Mouse (Mus musculus) forebrain, embryonic 13.5 days (tissue): ENCODE measurements around the gene Gm20388. TPM values are rescaled to one million over a fixed set of nuclear protein-coding genes. Genes with fewer than 3 reads are reported as not detected.
"Not testable (repeated sequence)": the region's sequence is repeated elsewhere in the genome, so short reads cannot be mapped to it uniquely, and the experiment has no call there.

Experiments used
- ATAC-seq: fragments of 200-750 bp; cut with Nextera tagmentation; 2 replicates; pipeline ENCODE4 v1.8.0; 2017
- H3K27ac ChIP-seq: fragments of 300-500 bp; sonication (generic); 2 replicates; pipeline ENCODE4 v1.5.1; 2015; ENCODE audit warnings: inconsistent platforms, mild to moderate bottlenecking, moderate library complexity
- H3K27me3 ChIP-seq: fragments of 300-500 bp; sonication (generic); 2 replicates; pipeline ENCODE4 v1.6.1; 2015; ENCODE audit warnings: mild to moderate bottlenecking, inconsistent platforms
- H3K36me3 ChIP-seq: fragments of 300-500 bp; sonication (generic); 2 replicates; pipeline ENCODE4 v1.6.1; 2015; ENCODE audit warnings: mild to moderate bottlenecking, inconsistent platforms; ENCODE audit not compliant: poor library complexity, severe bottlenecking
- H3K4me1 ChIP-seq: fragments of 300-500 bp; sonication (generic); 2 replicates; pipeline ENCODE4 v1.6.1; 2015; ENCODE audit warnings: inconsistent platforms
- H3K4me2 ChIP-seq: fragments of 300-500 bp; sonication (generic); 2 replicates; pipeline ENCODE4 v1.6.1; 2015; ENCODE audit warnings: inconsistent platforms, mild to moderate bottlenecking, moderate library complexity
- H3K4me3 ChIP-seq: fragments of 300-500 bp; sonication (generic); 2 replicates; pipeline ENCODE4 v1.5.1; 2015; ENCODE audit warnings: mild to moderate bottlenecking, inconsistent platforms
- H3K9ac ChIP-seq: fragments of 300-500 bp; sonication (generic); 2 replicates; pipeline ENCODE4 v1.6.1; 2015; ENCODE audit warnings: mild to moderate bottlenecking, inconsistent platforms
- H3K9me3 ChIP-seq: fragments of 300-500 bp; sonication (generic); replicated peaks from 2 replicates; pipeline ENCODE4 v1.6.1; 2016; ENCODE audit warnings: inconsistent platforms
- WGBS: fragments of 180-500 bp; shearing (Covaris S2); methylation state at CpG from one replicate; pipeline ENCODE4 v1.1.7; 2015; 5-methylcytosine and 5-hydroxymethylcytosine counted together
- polyA plus RNA-seq: library from polyadenylated mRNA; unstranded; fragments of >200 nt; fragmentation: Nextera tagmentation; extraction: Ambion mirVana; gene quantifications from 2 replicates; pipeline ENCODE4 v1.2.1, GENCODE M21; 2015

Gm20388 gene
- polyA plus RNA-seq, 1 experiment from 2014 or later: 5.6 TPM

DNA sequence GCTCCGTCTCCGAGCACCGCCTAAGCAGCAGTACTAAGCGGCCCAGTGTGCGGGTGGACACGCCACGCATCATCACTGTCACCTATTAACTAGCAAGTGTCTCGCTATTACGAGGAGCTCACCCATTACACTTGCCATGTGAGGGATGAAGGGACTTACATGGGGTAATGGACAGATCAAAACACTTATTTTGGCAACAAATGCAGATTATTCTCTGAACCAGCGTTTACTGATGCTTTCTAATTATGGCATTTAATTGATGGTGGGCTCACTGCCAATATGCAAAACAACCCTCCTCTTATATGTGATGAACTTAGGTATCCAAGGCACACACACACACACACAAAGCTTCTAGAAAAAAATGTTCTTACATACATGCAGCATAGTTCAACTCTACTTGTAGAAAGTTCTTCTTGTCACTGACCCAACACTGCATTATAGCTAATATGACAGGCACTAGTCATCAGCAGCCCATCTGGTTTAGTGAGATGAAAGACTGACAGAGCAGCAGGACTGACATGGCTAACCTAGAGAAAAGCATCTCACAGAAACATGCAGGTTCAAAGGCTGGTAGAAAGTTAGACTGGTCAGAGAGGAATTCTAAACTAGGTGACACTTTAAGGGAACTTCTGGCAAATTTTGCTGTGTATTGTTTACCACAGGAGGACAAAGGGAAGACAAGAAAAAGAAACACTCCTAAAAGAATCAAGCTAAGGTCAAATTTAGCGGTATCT is 3128.9 kb downstream of the Gm20388 start:
- ATAC-seq: no peak
- Histone ChIP-seq H3K27me3 (no peaks in the 10 kb centered on the region), H3K36me3 (0 out of 2 replicates have a peak, but pooled peaks cover 3% of the 10 kb centered on the region), H3K9ac (peak overlapping the region; percentile 99; the same call in 1 of the 2 replicates), H3K4me2 (peak overlapping the region; percentile 84), H3K27ac (peak overlapping the region; percentile 94), H3K9me3 (no peaks in the 10 kb centered on the region), H3K4me1 (peaks cover 60% of the 10 kb centered on the region), H3K4me3 (peak overlapping the region; percentile 98)
- WGBS: 14% methylated on average over 11 of the region's 11 CpGs

DNA sequence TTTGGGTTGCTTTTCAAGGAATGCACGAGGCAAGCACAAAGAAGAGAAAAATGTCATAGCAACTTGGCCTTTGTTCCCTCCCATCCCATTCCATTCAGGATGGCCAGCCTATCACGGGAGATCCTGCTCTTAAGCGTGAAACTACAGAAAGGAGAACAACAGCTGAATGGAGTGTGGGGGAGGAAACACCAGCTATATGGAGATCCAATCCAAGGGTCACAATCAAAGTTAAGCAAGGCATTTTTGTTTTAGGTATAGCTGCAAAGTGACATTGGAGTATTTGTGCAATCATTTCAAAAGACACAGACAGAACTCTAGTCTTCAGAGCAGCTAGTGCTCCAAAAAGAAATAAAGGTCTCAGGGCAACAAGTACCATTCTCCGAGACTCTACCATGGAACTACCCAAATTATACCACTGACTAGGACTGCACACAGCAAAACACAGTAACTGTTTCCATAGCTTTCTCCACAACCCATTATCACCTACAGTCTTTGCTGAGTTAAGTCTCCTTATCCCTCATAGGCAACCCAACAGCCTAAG is 3129.5 kb downstream of the Gm20388 start:
- WGBS: 5% methylated on average over 4 of the region's 4 CpGs
- no peak for ATAC-seq
- Histone ChIP-seq H3K9ac (peak overlapping the region; percentile 99), H3K9me3 (no peaks in the 10 kb centered on the region), H3K36me3 (0 out of 2 replicates have a peak, but pooled peaks cover 3% of the 10 kb centered on the region), H3K4me2 (peak overlapping the region; percentile 84), H3K4me3 (peak overlapping the region; percentile 98), H3K27me3 (no peaks in the 10 kb centered on the region), H3K4me1 (peaks cover 56% of the 10 kb centered on the region), H3K27ac (peak overlapping the region; percentile 94)

GRCm38 (mm10) chr8:123041008-123041773 is 3130.6 kb downstream of the Gm20388 start:
- H3K27me3 ChIP-seq: no peaks in the 10 kb centered on the region
- H3K4me1 ChIP-seq: peaks cover 50% of the 10 kb centered on the region
- peak overlapping the region; percentile 94 for H3K27ac ChIP-seq
- no peak for ATAC-seq
- peak overlapping the region; percentile 98 for H3K4me3 ChIP-seq
- under 1% methylated on average over 63 of the region's 71 CpGs for WGBS
- H3K4me2 ChIP-seq: peak overlapping the region; percentile 84
- H3K9me3 ChIP-seq: no peaks in the 10 kb centered on the region
- peak overlapping the region; percentile 99 for H3K9ac ChIP-seq
- H3K36me3 ChIP-seq: 0 out of 2 replicates have a peak, but pooled peaks cover 3% of the 10 kb centered on the region

DNA sequence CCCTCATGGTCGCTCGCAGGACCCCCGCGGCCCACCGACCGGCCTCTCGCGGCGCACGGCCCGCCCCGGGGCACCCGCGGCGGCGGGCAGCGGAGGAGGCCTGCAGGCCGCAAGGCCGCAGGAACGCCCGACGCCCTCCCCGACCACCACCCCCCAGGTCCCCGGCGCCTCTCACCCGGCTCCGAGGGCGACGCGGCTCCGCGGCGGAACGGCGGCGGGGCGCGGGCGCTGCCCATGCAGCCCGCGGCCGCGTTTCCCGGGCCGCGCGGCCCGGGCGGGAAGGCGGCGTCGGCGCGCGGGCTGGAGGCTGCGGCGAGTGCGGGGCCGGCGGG is 3131.1 kb downstream of the Gm20388 start:
- Histone ChIP-seq H3K27ac (peak overlapping the region; percentile 94), H3K27me3 (no peaks in the 10 kb centered on the region), H3K4me3 (peak overlapping the region; percentile 98), H3K9ac (peak overlapping the region; percentile 99), H3K36me3 (0 out of 2 replicates have a peak, but pooled peaks cover 3% of the 10 kb centered on the region), H3K4me2 (peak overlapping the region; percentile 84), H3K9me3 (no peaks in the 10 kb centered on the region), H3K4me1 (peaks cover 50% of the 10 kb centered on the region)
- no peak for ATAC-seq
- 1% methylated on average over 31 of the region's 60 CpGs for WGBS

- H3K4me2 ChIP-seq: peak within 1 kb of the TSS; percentile 84
- peaks cover 44% of the 10 kb centered on the region for H3K4me1 ChIP-seq
- H3K36me3 ChIP-seq: 0 out of 2 replicates have a peak, but pooled peaks cover 3% of the 10 kb centered on the region
- no peaks in the 10 kb centered on the region for H3K27me3 ChIP-seq
- under 1% methylated on average over 63 of the region's 91 CpGs for WGBS
- peak; percentile 97 for ATAC-seq
- no peaks in the 10 kb centered on the region for H3K9me3 ChIP-seq
- peak within 1 kb of the TSS; percentile 99 for H3K9ac ChIP-seq
- H3K4me3 ChIP-seq: peak within 1 kb of the TSS; percentile 98
- peak within 1 kb of the TSS; percentile 95 for H3K27ac ChIP-seq
These were observed 3131.7 kb downstream of the Gm20388 start, which contains the start of gene Ankrd11 for GRCm38 (mm10) chr8:123042158-123042973. TSS of gene Ankrd11 (minus strand) at chr8:123042277.

DNA sequence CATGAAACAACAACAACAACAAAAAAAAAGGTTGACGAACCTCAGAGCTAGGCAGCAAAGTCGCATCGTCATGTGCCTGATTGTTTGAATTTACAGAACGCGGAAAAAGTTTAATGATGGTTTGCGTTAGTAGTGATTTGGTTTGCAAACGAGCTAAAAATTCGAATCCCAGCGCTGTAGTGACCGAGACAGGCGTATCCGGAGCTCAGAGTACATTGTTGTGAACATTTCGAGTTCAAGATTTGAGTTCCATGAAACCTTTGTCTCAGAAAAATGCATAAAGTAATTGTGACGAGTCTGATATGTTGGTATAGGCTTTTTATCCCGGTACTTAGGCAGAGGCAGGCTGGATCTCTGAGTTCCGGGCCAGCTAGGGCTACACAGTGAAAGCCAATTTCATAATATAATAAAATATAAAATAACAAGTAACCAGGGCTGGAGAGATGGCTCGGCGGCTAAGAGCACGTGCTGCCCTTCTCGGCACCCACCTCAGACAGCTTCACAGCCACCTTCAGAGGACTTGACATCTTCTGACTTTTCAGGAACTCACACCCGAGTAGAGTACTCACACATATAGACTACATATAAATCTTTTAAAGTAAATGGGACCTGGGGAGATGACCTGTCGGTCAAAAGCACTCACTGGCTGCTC is 3132.5 kb downstream of the Gm20388 start:
- H3K27me3 ChIP-seq: no peaks in the 10 kb centered on the region
- 24% methylated on average over 22 of the region's 22 CpGs for WGBS
- H3K4me1 ChIP-seq: peaks cover 41% of the 10 kb centered on the region
- peak overlapping the region; percentile 89 for H3K9ac ChIP-seq
- H3K4me3 ChIP-seq: peak overlapping the region; percentile 98
- no peaks in the 10 kb centered on the region for H3K9me3 ChIP-seq
- peak overlapping the region; percentile 95 for H3K27ac ChIP-seq
- H3K36me3 ChIP-seq: 0 out of 2 replicates have a peak, but pooled peaks cover 3% of the 10 kb centered on the region
- ATAC-seq: no peak
- H3K4me2 ChIP-seq: peak overlapping the region; percentile 84

DNA sequence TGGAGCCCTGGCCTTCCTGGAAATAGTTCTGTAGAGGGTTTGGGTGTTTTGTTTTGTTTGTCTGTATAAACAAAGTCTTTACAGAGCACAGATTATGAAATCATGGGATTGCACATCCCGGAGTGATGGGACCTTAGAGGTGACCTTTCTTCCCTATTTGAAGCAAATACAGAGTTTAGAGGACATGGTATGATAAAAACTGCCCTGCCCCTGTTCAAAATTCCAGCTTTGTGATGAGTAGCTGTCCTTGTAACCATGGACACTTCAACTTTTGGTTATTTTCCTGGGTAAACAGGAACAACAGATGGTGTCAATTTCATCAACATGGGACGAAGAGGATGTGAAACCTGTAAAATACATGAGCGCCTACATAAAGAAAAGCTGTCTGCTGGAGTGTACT is 3133.3 kb downstream of the Gm20388 start:
- WGBS: 94% methylated on average over 3 of the region's 3 CpGs
- Histone ChIP-seq H3K9me3 (no peaks in the 10 kb centered on the region), H3K4me1 (peaks cover 34% of the 10 kb centered on the region), H3K27me3 (no peaks in the 10 kb centered on the region), H3K36me3 (0 out of 2 replicates have a peak, but pooled peaks cover 3% of the 10 kb centered on the region), H3K4me3 (peak overlapping the region; percentile 98; the same call in 1 of the 2 replicates), H3K4me2 (no peak overlapping the region), H3K9ac (no peak overlapping the region), H3K27ac (no peak overlapping the region)
- ATAC-seq: no peak

GRCm38 (mm10) chr8:123044743-123045425 is 3134.2 kb downstream of the Gm20388 start:
- not testable (repeated sequence) for H3K27me3 ChIP-seq, H3K36me3 ChIP-seq, H3K9ac ChIP-seq, H3K4me3 ChIP-seq, H3K27ac ChIP-seq, H3K9me3 ChIP-seq, ATAC-seq, H3K4me2 ChIP-seq
- peaks cover 25% of the 10 kb centered on the region for H3K4me1 ChIP-seq
- 95% methylated on average over 23 of the region's 23 CpGs for WGBS

- no peak overlapping the region for H3K27ac ChIP-seq
- no peak overlapping the region for H3K9ac ChIP-seq
- no peak for ATAC-seq
- no peaks in the 10 kb centered on the region for H3K9me3 ChIP-seq
- H3K27me3 ChIP-seq: no peaks in the 10 kb centered on the region
- H3K4me2 ChIP-seq: no peak overlapping the region
- 0 out of 2 replicates have a peak, but pooled peaks cover 3% of the 10 kb centered on the region for H3K36me3 ChIP-seq
- no peak overlapping the region for H3K4me3 ChIP-seq
- H3K4me1 ChIP-seq: peaks cover 15% of the 10 kb centered on the region
- 77% methylated on average over 4 of the region's 4 CpGs for WGBS
These were observed 3136.1 kb downstream of the Gm20388 start for GRCm38 (mm10) chr8:123046706-123047105.

DNA sequence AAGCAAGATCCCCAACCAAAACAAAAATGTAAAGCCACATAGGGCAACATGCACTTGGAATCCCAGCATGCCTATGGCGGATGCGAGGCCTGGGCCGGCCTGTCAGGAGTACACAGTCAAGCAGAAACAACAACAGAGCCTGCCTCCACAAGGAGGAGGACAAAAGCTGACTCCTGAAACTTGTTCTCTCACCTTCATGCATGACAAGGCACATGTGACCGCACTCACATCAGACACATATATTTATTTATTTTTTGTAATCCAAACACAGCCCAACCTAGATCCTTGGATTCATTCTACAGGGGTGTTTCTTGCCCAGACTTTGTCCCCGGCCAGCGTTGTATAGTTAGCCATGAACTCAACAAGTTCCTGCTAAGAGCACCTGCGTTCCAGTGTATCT is 3137.2 kb downstream of the Gm20388 start:
- Histone ChIP-seq H3K9ac (no peak overlapping the region), H3K27ac (no peak overlapping the region), H3K9me3 (no peaks in the 10 kb centered on the region), H3K36me3 (0 out of 2 replicates have a peak, but pooled peaks cover 3% of the 10 kb centered on the region), H3K4me2 (no peak overlapping the region), H3K27me3 (no peaks in the 10 kb centered on the region), H3K4me1 (peaks cover 15% of the 10 kb centered on the region), H3K4me3 (no peak overlapping the region)
- 89% methylated on average over 7 of the region's 7 CpGs for WGBS
- ATAC-seq: no peak
